Mouse (Mus musculus) granulocyte monocyte progenitor cell, adult 5-6 weeks (primary cell): ENCODE measurements around the gene Krt87. TPM values are rescaled to one million over a fixed set of nuclear protein-coding genes. Genes with fewer than 3 reads are reported as not detected.

Source experiments
- ATAC-seq: replicated peaks from 2 replicates; pipeline ENCODE4 v1.8.0; 2016; ENCODE audit warnings: mild to moderate bottlenecking, moderate TSS enrichment, inconsistent platforms; ENCODE audit not compliant: poor library complexity, severe bottlenecking
- total RNA-seq, 2 experiments: library from RNA; stranded (forward) in 1 of 2; stranded (reverse) in 1 of 2; fragments of 200-712, 200-1000 nt in 1 of 2; fragments of >200 nt in 1 of 2; fragmentation: Nextera tagmentation in 1 of 2; gene quantifications; 2 replicates each; pipeline ENCODE4 v1.2.3; 2014 to 2017

The Krt87 gene
- total RNA-seq, 2 experiments from 2014 or later, result not detected

GRCm38 (mm10) chr15:101424914-101425313, 13.7 kb downstream of the Krt87 start:
- no peak for ATAC-seq

- ATAC-seq, result no peak
Observed at GRCm38 (mm10) chr15:101420903-101421302, 17.7 kb downstream of the Krt87 start.

- no peak for ATAC-seq
Observed at GRCm38 (mm10) chr15:101418950-101419349, 19.7 kb downstream of the Krt87 start.

- ATAC-seq, result no peak
Observed at GRCm38 (mm10) chr15:101414807-101415565, 23.6 kb downstream of the Krt87 start.

GRCm38 (mm10) chr15:101413916-101414635, 24.5 kb downstream of the Krt87 start:
- ATAC-seq, result no peak

- ATAC-seq, result no peak
Observed at GRCm38 (mm10) chr15:101412188-101412587, 26.4 kb downstream of the Krt87 start.

GRCm38 (mm10) chr15:101410775-101411174, 27.8 kb downstream of the Krt87 start, which contains the start of gene Krt7:
TSS of gene Krt7 (plus strand) at chr15:101411043.
- ATAC-seq, result peak; percentile 87

GRCm38 (mm10) chr15:101398269-101398668, 40.3 kb downstream of the Krt87 start:
- no peak for ATAC-seq

GRCm38 (mm10) chr15:101397683-101398082, 40.9 kb downstream of the Krt87 start:
- no peak for ATAC-seq

- no peak for ATAC-seq
Observed at GRCm38 (mm10) chr15:101396921-101397320, 41.7 kb downstream of the Krt87 start.

- no peak for ATAC-seq
Observed at GRCm38 (mm10) chr15:101396466-101396865, 42.1 kb downstream of the Krt87 start.

GRCm38 (mm10) chr15:101394908-101395307, 43.7 kb downstream of the Krt87 start:
- ATAC-seq, result no peak

GRCm38 (mm10) chr15:101392251-101392650, 46.4 kb downstream of the Krt87 start:
- ATAC-seq, result no peak

- no peak for ATAC-seq
Observed at GRCm38 (mm10) chr15:101390203-101390602, 48.4 kb downstream of the Krt87 start.

- ATAC-seq, result peak; percentile 59
Observed at GRCm38 (mm10) chr15:101388034-101388541, 50.5 kb downstream of the Krt87 start.

- no peak for ATAC-seq
Observed at GRCm38 (mm10) chr15:101387176-101387575, 51.4 kb downstream of the Krt87 start.

- no peak for ATAC-seq
Observed at GRCm38 (mm10) chr15:101385064-101385463, 53.5 kb downstream of the Krt87 start.

GRCm38 (mm10) chr15:101384610-101385009, 54.0 kb downstream of the Krt87 start:
- ATAC-seq, result peak; percentile 61

GRCm38 (mm10) chr15:101382811-101383210, 55.8 kb downstream of the Krt87 start:
- ATAC-seq, result no peak

GRCm38 (mm10) chr15:101381758-101382157, 56.8 kb downstream of the Krt87 start:
- ATAC-seq, result no peak
